Mouse (Mus musculus) spleen, adult 12 weeks (tissue): ENCODE results near the gene Slc16a2.

Source experiments
- DNase-seq: peaks from one replicate; pipeline ENCODE4 v3.0.0; 2022; ENCODE audit warnings: low spot score

Gene Slc16a2

DNA sequence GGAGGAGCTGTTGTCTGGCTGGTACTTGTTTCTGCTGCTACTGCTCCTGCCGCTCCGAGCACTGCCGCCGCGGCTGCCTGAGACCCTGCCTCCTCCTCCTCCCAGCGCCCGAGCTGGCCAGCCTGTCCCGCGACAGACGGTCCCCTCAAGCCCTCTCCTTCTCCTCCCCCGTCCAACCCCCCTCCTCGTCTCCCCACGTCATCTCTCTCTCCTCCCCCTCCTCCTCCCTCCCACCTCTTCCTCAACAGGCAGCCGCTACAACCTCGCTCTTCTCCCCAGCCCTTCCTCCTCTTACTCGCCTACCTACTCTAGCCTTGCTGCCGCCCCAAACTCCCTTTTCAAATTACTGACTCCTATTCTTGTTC, at the start of gene Slc16a2:
Gene Slc16a2 (minus strand): TSS at position 152 of the 365 bp plus-strand sequence.
- no peak for DNase-seq

DNA sequence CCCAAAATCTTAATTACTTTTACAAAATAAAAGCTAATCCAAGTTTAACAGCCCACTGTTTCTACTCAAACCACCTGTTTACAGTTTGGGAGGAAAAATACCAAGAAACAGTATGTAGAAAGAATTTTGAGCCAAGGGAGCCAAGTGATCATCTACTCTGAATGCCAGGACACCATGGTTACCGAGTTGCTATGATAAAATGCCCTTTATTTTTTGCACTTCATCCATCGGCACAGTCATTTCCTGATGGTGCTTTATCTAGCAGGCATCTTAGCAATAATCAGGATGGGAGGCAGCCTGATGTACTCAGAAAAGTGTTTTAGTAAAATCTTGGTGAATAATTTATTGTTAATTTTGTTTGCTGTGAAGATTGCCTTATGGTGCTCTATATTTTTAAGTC, 41.7 kb upstream of the Slc16a2 start:
- DNase-seq, result no peak

DNA sequence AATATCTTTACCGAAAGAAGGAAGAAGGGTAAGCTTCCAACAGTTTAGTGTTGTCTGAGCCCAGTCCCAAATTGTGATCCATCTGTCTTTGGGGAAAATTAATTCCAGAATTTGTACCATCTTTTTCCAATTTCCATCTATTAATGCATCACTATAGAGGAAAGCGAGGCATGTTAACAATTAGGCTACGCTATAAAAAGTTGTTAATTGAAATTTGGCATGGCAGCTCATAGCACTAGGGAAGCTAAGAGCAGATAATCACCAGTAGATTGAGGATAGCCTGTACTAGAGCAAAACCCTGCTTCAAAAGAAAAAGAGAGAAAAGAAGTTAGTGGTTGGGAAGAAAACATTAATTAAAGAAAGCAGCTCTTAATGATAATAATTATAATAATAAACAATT, 41.1 kb upstream of the Slc16a2 start:
- DNase-seq, result no peak

DNA sequence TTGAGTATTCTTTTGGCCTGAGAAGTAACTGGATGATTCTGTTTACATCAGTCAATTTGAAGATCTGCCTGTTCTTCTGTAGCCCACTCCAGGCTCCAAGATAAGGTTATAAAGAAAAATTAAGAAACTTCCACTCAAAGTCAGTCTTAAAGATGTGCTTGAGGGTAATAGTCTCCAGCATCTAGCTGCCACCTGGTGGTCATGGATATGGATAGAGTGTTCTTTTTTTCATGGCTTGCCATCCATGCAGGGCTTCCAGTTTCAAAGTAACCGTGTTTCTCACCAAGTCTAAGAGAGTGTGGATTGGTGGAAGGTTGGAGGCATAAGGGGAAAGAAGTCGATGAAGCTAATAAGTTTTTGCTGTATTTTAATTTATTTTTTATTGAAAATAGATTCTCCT, 23.5 kb upstream of the Slc16a2 start:
- DNase-seq, result no peak

DNA sequence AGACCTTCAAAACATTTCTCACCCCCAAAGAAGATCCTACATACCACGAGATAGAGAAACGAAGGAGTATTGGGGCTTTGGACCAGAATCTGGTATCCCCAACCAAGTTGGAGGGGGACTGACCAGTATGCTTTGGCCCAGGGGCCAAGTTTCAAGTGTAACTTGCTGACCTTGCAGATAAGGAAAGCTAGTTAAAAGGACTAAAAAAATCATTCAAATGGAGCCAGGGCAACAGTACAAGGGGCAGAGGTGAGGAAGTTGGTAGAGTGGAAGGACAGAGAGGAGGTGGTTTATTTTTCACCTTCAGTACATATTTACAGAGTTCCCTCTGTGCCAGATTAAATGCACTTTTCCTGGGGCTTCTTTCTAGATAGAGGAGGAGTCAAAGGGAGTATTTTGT, 7.1 kb upstream of the Slc16a2 start:
- no peak for DNase-seq

DNA sequence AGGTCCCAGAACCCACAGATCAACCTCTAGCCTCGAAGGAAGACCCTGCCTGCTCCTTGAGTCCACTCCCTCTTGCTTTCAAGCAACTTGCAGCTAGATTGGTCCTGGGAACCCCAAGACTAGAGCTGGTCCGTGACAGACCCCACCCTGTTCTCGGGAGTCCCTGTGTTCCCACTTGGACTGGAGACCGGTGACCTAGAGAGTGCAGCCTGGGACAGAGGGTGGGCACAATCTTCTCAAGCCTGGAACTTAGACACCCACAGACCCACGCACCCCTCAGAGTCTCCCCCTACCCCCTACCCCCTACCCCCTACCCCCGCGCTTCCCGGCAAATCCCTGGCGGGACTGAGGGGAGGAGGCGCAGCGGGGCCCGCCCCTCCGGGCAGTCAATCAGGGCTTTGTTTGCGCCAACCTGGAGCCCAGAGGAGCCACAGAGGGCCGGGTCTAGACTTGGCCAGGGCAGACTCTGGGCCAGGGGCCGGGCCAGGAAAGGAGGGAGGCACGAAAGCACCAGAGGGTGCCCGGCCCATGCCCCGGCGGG, 558 bp upstream of the Slc16a2 start:
- no peak for DNase-seq

DNA sequence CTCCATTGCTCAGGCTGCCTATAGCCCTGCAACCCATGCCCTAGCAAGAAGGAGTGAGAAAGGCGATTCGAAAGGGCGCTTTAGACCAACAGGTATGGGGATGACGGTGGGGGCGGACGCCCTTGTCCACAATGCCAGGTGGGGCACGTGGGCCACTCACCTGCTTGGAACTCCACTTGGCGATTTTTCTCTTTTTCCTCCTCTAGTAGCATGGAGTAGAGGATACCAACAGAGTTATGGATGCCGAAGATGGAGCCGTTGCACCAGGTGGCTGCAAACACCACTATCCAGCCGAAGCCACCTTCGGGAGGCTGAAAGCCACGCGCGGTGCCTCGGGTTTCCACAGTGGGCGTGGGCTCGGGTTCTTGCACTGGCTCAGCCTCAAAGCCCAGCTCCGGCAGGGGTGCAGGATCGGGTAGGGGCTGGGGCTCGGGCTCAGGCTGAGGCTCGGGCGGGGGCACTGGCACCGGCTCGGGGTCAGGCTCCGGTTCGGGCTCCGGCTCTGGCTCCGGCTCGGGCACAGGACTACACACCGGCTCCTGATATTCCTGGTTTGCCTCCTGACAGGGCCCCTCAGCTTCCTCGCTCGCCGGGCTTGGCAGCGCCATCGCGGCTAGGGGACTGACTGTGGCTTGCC, 470 bp downstream of the Slc16a2 start:
- DNase-seq, result no peak

DNA sequence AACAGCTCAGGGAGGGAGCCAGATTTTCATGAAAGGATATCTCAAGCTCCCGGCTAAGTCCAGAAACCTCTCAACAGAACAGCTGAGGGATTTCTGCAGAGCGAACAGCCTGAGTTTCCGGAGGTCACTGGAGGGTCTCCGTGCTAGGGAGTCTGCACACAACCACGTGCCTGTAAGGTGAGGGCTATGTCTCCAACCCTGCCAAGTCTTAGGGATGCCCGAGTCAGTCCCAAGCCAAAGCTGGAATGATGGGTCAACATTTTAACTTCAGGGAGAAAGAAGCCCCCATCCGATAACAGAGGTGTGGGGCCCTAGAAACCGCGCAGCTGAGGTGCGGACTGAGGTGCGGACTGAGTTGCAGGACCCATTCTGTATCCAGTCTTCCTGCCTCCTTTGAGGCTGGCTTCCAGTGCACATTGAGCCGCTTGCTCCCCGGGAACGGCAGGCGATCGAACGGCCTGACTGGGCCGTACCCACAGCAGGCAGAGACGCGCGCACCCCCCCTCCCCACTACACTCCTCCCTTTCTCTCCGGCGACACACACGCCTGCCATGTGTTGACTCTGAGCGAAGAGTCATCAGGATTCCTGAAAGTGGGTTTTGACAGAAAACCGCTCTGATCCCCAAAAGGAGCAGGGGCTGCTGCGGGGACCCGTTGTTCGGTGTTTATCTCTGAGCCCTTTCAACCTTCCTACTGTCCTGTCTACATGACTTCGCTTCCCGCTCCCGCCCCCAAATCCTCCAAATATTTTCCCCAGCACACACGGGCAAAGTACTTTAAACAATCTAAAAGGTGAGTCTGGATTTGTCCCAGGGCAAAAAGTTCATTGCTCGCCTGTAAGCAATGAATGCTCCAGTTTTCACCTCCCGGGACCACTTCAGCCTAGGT, 1.2 kb downstream of the Slc16a2 start:
- no peak for DNase-seq

DNA sequence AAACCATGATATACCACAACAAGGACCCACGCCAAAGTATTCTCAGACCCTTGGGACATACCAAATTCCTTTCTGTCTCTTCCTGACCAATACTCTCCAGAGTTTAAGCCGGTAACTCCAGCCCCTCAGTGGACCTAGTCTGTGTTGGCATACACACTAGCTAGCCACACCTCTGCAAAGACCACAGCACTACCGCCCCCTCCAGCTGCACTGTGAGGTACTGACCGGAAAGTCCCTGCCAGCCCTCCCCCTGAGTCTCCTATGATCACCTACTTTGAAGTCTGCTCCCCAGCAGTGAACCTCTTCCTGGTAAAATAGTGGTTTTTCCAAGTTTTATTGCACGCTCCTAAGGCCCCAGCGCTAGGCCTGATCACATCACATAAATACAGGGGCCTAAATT, 2.5 kb downstream of the Slc16a2 start:
- DNase-seq, result no peak

DNA sequence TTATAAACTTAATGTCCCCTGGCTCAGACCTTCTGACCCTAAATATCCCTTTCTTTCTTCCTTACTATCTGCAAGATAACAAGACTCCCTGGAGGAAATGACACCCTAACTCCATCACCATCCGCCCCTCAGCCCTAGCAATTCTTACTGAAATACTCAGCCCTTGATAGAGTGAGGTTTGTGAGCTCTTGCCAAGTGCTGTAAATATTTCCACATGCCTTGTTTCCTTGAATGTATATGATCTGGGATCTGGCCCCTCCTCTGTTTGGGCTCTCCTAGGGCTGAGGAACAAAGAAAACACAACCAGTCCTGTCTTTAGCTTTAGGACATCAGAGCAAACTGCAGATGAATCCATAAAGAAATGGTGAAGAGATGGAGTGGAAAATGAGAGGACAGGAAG, 9.1 kb downstream of the Slc16a2 start:
- no peak for DNase-seq

DNA sequence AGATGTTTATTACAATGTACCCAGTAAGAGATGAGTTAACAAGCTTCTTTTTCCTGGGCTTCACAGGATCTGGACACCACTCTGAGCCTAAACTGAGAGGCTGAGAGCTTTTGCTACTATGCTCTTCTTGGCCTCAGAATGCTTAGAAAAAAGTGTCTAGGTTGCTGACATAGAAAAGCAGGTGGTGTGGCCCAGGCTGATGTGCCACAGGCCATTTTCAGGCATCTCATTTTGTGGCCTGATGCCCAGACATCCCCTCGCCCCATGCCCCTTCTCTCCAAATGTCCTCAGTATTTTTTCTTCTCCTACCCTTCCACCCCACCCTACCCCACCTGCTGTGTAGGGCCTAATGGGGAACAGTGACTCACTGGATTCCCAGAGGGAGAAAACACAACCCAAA, 11.3 kb downstream of the Slc16a2 start:
- no peak for DNase-seq

DNA sequence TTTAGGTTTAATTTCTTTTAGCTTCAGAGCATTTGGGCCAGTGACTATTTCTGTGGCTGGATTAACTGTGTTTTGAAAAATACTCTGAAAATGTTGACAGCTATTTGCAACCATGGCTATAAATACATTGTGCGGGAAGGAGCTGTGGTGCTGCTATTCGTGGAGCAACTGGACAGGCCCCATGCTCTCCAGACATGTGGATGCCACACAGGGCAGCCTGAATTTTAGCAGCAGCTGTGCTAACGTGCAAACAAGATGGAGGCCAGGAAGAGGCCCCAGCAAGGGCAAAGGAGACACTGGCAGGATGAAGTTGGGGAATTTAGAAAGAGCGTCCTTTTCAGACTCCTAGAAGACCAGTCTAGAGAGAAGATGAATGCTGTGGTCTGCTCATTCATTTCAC, 15.4 kb downstream of the Slc16a2 start:
- no peak for DNase-seq

DNA sequence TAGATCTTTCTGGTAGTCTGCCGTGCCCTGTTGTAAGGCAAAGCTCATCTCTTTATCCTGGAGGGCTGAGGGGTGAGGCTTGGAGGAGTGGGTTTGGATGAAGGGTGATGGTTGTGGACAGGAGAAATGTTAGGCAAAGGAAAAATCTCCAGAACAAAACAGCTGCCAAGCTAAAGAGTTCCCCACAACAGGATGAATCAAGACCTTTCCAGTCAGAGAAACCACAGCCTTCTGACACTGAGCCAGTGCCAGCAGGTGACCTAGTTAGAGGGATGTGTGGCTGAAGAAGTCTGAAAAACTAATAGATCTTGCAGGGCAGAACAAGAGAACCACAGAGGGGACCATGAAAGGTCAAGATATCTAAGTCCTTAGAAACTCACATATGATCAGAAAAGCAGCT, 24.8 kb downstream of the Slc16a2 start:
- DNase-seq, result no peak

DNA sequence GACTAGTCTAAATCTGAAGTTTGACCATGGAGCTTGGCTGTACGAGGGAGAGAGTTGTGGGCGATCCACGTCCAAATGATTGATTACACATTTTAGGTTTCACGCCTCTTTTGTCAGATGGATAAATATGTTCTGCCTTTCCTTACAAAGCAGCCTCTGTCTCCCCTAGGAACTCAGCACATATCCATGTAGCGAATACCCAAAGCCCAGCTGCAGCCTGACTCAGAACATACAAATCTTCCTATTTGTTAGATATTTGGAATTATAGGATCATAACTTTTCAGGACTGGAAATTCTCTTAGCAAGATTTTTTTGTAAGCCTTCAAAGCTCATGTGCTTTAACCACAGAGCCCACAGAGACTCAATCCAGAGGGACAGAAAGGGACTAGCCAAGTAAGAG, 26.3 kb downstream of the Slc16a2 start:
- no peak for DNase-seq

DNA sequence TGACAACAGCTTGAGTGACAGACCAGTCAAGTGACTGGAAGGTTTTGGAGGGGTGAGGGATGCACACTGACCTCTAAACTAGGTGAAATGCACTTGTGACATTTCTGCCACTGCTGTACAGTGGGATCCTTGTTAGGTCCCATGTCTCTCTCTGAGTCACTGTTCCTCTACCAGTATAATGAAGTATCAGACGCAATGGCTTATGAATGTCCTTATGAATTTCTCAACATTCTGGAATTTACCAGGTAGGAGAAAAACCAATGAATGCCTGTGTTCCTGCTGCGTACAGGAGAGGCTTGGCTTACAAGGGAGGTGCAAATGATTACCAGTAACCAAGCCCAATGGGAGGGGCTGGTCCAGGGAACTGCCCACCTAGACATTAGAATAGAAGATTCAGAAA, 30.5 kb downstream of the Slc16a2 start:
- no peak for DNase-seq

DNA sequence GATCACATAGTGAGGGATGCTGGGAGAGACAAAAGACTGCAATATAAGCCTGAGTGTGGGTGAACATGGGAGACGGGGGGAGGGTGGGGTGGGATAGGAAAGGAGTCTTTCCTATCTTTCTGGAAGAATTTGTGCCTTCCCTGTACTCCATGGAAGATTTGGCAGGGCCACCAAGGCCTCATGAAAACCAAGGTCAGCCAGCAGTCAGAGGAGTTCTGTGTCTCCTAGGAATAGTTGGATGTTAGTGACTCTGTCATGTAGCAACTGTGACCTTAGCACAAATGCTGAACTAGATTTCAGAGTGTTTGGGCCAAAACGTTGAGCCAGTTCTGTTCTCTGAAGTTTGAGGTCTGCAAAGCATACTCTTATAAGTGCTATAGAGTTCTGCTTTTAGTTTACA, 36.1 kb downstream of the Slc16a2 start:
- DNase-seq, result no peak

DNA sequence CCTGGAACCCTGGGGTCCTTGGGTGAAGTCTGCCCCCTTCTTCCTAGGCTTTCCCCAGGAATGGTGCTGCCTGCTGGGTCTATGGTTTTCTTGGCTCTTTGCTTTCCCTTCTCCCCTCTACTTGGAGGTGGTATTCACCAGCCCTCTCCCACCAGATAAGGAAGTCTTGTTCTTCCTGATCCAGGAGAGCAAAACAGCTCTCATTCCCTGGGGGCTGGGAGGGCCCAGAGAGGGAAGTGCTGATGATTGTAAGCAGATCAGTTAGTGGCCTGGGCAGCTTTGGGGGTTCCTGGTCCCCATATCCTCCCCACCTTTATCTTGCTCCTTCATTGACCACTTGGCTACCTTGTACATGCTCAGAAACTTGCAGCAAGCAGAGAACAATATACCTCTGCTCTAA, 45.4 kb downstream of the Slc16a2 start:
- no peak for DNase-seq

DNA sequence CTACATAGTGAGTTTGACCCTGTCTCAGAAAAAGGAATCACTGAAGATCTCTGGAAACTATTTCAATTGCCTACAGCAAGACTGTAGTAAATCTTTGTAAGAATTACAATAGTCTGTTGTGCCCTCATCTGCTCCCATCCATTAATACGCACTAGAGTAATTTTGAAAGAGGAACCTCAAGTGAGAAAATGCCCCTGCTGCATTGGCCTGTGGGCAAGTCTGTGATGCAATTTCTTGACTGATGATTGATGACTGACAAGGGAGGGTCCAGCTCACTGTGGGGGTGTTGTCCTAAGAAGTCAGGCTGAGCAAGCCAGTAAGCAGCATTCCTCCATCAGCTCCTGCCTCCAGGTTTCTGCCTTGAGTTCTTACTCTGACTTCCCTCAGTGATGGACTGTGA, 75.6 kb downstream of the Slc16a2 start:
- no peak for DNase-seq

DNA sequence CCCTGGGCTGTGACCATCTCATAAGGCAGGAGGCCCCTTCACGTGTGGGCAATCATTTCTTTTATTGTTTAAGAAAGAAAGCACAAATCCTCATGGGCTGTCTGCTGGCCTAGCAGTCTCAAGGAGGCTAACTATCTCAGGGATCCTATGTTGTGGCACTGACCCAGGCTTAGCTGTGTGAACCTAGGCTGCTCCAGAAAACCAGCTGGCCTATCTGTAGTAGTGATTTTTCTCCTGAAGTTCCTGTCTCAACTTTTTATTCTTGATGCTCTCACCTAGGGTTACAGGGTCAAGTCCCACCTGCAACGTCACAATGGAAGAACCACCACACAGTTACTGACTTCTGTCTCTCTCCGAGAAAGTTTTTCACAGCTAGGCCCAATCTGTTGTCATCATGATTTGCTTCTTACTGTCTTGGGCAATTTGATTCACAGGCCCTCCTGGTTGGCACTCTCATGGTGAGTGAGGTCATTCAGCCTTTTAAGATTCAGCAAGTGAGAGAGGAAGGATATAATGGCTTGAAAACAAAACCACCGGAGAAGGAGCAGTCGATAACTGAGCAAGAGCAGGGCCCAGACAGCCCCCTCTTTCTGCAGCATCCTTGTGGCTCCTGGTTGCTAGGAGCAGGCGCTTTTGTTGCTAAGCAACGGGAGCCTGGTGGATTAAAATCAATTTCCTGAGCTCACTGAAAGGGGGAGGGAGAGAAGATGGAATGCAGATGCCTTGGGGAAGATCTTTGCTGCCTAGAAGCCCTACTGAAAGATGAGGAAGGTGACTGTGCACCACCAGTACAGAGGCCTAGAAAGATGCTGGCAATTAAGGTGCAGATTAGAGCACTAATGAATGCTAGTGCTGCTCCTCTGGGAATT, 77.4 kb downstream of the Slc16a2 start:
- no peak for DNase-seq

DNA sequence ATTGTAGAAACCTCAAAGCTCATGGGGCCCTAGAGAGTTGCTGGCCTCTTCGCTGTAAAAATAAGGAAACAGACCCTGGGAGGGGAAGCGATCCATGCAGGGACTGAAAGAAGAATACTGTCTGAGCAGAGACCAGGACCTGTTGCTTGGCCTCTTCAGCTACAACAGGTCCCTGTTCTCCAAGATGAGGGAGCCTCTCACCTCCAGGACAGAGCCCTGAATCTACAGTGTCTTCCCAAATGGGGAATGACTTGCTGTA, 79.8 kb downstream of the Slc16a2 start:
- DNase-seq, result no peak

DNA sequence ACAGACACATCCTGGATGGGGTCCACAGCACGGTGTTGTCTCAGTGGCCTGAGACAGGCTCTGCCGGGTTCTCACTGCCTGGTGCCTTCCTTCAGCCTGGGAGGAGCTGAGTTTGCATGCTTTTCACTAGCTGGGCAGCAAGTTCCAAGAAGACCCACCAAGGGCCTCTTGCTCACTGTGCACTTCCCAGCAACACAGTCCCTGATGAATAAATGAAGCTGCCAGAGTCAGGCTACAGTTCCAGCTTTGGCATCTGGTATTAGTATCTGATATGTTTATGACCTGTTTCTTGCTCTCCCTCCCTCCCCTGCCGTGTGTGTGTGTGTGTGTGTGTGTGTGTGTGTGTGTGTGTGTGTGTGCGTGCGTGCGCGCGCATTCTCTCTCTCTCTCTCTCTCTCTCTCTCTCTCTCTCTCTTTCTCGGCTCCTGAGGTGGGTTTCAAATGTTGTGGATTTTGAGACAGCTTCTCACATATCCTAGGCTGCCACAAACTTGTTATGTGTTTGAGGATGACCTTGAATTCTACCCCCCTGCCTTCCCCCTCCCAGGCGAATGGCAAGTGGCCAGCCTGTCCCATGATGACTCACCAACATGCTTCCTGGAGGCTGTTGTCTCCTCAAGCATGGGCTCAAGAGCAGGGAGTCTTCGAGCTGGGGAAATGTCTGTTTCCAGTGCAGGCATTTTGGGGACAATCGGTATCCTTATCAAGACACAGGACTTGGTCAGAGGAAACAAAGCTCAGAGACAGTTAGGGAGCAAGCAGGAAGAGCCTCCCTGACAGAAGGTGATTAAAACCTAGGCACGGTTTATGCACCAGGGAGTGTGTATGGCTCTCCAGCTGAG, 80.3 kb downstream of the Slc16a2 start:
- DNase-seq, result no peak

DNA sequence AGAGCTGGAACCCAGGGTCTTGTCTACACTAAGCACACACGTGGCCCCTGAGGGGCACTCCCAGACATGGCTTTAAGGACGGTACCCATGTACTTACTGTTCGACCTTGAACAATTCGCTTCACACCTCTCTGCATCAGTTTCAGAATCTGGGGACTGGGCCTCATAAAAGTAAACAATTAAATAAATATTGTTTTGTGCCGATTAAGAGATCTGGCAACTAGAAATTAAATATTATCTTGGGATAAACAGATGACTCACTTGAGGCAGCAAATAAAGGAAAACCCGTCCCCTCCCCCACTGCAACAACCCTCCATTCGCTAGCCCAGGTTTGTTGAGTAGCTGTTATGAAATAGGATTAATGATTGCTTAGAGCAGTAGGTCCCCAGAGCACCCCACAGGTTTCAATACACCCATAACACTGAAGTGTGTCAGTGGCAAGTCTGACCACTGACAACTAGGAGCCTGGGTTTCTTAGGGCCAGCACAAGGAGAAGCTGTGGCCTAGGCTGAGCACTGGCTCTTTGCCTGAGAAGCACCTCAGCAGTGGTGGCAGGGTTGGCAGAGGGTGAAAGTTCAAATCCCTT, 87.7 kb downstream of the Slc16a2 start:
- DNase-seq, result no peak
